Mouse (Mus musculus) cerebellum, adult 9-11 months (tissue): ENCODE measurements around the gene Snrpd3.
"Not testable (repeated sequence)": the region's sequence is repeated elsewhere in the genome, so short reads cannot be mapped to it uniquely, and the experiment has no call there.

ENCODE experiments used
- DNase-seq: peaks from one replicate; pipeline ENCODE4 v3.0.0; 2022

Snrpd3 gene

DNA sequence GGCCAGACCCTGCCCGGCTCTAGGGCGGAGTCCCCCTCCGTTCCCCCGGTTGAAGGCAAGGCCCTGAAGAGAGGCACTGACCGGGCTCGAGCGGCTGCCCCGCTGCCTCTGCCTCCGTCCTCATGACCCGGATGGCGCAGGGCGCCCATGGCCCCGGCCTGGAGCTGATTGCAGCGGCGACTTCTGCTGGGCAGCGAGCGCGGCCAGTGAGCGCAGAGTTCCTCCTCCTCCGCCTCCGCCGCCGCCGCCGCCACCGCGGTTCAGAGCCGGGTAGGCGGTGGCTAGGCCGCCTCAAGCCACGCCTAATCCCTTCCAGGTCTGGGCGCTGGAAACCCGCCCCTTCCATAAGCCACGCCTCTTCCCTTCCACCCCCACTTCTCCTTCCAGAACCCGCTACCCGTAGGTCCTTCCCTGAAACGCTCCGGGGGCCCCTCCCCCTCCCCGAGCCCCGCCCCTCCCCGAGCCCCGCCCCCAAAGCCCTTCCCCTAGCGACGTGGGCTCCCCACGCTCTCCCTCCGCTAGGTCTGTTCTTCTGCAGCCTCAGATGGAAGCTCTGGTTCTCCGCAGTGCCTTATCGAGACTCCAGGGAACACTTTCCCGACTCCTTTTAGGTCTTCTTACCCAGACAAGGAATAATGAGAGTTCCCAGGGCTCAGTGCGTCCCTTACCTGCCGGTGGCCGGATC, at the start of gene Snrpd3:
TSS of gene Snrpd3 (plus strand) at position 479 of the 685 bp plus-strand sequence.
- DNase-seq = peak; percentile 96

GRCm38 (mm10) chr10:75473411-75473810, 43.9 kb upstream of the Snrpd3 start:
- DNase-seq = no peak

DNA sequence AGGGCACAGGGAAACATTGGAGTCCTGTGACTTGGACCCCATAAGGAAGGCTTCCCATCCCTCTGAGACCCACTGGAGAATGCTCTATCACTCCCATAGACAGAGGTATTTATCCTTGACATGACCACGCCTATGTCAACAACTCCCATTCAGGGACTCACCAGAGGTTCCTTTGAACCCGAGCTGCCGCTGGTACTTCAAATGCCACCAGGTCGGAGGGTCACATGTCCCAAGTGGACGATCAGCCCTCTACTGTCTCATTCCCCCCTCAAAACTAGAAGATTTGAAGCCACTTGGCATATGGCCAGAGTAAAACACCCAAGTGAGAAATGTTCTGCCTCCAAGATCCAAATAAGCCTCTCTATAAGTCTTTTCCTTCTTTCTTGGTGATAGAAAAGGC, 42.8 kb upstream of the Snrpd3 start:
- no peak for DNase-seq

GRCm38 (mm10) chr10:75475139-75475850, 42.1 kb upstream of the Snrpd3 start:
- DNase-seq = not testable (repeated sequence)

- no peak for DNase-seq
Observed at GRCm38 (mm10) chr10:75477034-75477433, 40.3 kb upstream of the Snrpd3 start.

GRCm38 (mm10) chr10:75479955-75480354, 37.4 kb upstream of the Snrpd3 start:
- no peak for DNase-seq

DNA sequence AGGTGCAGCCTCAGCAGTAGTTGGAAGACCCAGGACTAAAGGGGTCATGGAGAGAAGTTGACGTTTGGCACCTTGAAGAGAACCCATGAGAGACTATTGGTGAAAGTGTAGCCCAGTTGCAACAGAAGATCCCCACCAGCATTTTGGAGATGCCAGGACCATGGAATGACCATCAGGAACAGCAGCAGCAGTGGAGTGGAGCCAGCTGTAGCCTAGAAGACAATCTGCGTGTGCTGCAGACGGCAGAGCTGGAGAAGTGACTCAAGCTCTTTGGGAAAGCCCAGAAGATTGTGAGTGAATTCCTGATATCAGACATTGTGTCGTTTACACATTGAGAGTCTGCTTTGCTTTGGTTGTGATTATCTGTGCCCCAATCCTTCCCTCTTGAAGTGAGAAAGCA, 35.6 kb upstream of the Snrpd3 start:
- DNase-seq = no peak

GRCm38 (mm10) chr10:75482271-75482670, 35.1 kb upstream of the Snrpd3 start:
- no peak for DNase-seq

DNA sequence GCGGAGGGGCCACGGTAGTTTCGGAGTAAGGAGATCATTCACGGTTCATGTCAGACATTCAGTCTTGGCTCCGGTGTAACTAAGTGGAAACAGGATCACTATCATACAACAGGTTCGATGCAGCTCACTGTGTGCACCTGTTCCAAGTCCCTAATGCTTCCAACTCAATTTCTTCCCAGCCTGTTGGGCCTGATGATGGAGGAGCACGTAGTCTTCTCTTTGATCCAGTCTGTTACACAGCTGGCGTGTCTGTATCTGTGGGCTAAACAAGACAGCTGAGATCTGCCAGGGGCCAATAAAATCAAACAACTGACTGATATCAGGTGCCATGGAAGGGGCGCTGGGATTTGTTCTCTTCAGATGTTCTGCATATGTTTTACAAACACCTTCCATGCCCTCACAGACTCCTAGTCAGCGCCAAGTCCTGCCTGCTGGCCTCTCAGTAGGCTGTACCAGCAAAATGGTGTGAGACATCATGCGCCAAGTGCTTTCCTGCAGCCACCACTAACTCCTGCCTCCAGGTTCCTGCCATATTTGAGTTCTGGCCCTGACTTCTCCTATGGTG, 34.4 kb upstream of the Snrpd3 start:
- DNase-seq = no peak

GRCm38 (mm10) chr10:75484066-75484465, 33.3 kb upstream of the Snrpd3 start:
- no peak for DNase-seq

GRCm38 (mm10) chr10:75484767-75485166, 32.6 kb upstream of the Snrpd3 start:
- no peak for DNase-seq

DNA sequence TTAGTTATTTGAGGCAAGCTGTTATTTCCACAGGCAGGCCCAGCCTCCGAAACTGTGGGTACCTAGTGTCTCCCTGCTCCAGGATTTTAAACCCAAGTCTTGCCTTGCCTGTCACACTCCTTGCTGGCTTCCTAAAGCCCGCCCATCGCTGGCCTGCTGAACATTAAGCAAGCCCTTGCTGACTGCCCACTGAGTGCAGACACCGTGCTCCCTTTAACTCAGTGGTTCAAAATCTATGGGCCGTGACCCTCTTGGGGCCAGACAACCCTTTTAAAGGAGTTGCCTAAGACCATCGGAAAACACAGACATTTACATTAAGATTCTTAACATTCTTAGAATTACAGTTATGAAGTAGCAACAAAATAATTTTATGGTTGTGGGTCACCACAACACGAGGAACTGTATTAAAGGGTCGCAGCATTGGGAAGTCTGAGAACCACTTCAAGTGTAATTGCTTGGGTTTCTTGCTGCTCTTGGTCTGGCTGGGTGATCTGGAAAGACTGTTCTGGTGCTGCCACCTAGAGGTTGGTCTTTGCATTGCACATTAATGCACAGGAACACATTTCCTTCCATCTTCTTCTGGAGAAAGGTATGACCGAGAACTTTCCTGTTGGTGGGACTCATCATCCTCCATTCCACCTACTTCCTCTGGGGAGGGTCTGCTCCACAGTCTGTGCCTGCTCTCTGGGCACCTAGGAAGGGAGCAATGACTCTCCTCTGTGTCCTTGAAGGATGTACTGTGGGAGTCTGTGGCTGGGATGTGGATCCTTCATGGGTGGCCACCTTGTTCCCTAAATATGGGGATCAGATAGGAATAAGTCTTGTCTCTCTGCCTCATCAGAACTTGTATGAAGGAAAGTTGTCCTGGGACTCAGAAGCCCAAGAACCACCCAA, 31.0 kb upstream of the Snrpd3 start:
- peak; percentile 62 for DNase-seq

DNA sequence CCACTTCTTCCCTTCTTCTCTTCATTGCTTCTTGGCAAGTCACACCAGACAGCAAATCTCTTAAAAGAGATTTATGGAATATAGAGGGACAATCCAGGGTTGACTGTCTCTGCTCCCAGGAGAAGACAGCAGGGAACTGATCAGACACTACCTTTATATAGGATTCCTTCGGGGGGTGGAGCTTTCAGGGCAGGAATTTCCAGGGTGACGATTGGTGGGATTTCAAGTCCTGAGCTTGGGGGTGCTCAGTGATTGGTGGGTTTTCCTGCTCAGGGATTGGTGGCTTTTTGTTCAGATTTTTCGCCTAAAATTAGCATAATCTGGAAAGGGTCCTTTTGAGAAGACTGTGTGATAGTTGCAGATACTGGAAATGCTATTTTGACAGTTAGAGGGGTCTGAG, 30.2 kb upstream of the Snrpd3 start:
- DNase-seq = no peak

DNA sequence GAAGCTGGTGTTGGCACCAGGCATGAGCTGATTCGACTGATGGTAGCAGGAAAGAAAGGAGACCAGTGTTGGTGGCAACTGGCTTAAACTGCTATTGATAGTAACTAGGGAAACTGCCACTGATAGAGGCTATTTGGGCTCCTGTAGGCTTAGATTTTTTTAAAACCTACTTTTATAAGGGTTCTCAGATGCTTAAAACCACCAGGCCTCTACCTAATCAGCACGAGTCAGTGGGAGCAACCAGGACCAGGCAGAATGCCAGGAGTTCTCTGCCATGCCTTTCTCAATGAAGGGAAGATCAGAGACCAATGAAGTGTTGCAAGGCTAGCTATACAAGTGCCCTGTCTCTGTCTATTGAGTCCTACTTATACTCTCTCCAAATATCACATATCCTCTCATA, 27.8 kb upstream of the Snrpd3 start:
- DNase-seq = no peak

DNA sequence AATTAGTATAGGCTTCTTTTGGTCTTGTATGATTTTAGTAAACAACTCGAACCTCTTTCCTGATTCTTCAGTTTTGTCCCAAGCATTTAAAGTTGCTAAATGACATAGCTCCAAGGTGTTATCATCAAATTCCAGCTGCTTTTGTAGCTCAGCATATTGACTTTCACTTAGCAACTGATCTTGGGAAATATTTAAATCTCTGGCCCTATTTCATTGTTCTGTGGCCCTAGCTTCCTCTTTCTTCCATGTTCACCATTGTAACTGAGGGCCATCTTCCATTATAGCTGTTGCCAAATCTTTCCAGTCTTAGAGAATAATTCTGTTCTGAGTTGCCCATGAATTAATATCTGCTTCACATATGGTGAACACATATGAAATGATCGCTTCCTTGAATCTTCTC, 26.6 kb upstream of the Snrpd3 start:
- DNase-seq = no peak

DNA sequence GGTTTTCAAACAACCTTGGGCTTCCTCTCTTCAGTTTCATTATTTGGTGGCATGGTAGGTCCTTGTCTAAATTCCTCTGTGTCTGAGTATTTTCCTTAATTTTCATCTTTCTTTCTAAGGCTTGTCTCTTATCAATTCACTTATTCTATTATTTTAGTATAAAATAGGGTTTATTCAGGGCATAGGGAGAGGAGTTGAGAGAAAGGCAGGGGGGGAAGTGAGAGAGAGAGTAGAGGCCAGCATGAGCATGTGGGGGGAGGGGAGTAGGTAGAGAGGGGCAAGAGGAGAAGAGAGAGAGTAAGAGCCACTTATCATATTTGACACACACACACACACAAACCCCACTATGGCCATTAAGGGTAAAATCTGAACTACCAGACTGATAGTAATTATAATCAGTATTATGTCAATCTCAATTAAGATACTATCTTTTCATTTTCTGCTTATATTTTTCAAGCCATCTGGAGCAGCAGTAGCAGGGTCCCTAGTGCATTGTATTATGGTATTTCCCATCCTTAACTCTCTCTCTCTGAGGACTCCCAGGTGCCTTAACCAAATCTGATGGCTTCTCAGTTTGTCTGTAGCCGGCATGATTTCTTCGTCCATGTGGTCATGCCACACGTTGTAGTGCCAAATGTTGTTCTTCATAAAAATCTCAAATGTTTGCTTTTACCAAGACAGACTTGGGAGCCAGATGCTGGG, 26.0 kb upstream of the Snrpd3 start:
- no peak for DNase-seq

GRCm38 (mm10) chr10:75491936-75492262, 25.5 kb upstream of the Snrpd3 start:
- DNase-seq = no peak

DNA sequence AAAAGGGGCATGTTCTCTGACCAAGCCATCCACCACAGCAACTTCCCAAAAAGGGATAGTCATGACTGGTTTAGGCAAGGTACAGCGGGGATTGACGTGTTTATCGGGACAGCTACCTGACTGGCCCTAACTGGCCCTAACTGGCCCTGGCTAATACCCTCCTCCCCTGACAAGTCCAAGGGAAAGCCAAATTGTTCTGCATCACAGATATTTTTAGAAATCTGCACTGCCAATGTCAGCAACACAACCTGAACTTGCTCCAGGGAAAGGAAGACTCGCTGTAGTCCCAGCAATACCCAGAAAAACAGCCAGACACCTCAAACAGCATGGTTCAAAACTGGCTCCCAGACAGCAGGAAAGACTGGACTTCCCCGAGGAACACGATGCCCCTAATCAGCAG, 22.0 kb upstream of the Snrpd3 start:
- no peak for DNase-seq

DNA sequence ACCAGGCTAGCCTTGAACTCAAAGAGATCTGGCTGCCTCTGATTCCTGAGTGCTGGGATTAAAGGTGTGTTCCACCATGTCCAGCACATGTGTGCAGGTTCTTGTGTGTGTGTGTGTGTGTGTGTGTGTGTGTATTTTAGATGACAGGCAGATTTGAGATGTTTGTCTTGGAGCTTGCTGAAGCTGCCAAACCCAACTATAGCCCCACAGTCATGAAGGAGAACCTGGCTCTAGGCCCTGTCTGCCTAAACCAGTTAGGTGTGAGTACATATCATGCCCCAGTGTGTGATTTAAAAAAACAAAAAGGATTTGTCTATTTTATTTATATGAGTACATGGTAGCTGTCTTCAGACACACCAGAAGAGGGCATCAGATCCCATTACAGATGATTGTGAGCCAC, 21.4 kb upstream of the Snrpd3 start:
- DNase-seq = no peak

DNA sequence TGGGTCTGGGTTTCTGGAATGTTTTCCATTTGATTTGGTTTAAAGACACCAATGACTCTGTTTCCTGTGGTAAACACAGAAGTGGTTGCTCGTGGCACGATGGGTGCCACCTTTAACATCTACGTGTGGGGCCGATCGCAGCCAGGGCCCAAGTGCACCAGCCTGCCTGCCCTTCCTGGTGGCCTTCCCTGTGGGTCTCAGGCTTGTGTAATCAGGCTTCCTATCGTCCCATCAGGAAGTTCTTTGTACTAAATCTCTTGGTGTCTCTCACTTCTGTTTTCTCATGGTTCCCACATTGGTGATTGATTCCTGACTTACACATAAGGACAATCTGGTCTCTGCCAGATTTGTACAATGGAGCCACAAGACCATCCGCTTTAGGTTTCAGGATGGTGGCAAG, 18.1 kb upstream of the Snrpd3 start:
- not testable (repeated sequence) for DNase-seq

DNA sequence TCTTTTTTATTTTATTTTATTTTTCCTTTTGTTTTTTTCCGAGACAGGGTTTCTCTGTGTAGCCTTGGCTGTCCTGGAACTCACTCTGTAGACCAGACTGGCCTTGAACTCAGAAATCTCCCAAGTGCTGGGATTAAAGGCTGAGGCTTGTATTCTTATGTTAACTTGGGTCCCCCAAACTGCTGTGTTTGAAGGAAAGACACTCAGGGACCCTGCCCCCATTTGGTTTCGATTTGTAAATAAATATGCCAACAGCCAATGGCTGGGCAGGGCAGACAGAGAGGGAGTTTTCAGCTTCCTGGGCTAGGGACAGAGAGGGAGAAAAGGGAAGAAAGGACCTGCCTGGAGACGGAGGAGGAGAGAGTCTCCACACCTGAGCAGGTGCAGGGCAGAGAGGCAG, 17.6 kb upstream of the Snrpd3 start:
- DNase-seq = no peak

GRCm38 (mm10) chr10:75500345-75500744, 17.0 kb upstream of the Snrpd3 start:
- DNase-seq = no peak

DNA sequence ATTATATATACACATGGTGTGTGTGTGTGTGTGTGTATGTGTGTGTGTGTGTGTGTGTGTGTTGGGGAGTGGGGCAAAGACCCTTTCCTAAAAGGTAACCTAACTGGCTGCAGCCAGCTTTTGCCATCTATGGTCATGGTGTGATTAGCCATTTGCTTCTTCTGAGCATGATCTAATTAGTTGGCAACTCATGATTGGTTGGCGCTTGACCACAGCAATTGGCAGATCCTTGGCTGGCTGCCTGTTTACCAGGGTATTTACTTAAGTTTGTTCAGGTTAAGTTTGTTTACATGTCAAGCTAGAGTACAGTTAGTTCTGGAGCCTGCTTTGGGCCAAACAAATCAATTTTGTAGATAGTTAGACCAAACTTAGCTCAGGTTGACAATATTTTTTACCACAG, 15.7 kb upstream of the Snrpd3 start:
- no peak for DNase-seq
